Mouse (Mus musculus): ENCODE measurements around the gene Gpr161. TPM values are rescaled to one million over a fixed set of nuclear protein-coding genes. Genes with fewer than 3 reads are reported as not detected.
A peak's percentile ranks its signal among the peaks of the same experiment; 100 is the strongest.

Gene Gpr161
- 2.3 and 2.6 TPM in 2 replicates for polyA plus RNA-seq (2015; fragmentation: Nextera tagmentation; extraction: Ambion mirVana)

DNA sequence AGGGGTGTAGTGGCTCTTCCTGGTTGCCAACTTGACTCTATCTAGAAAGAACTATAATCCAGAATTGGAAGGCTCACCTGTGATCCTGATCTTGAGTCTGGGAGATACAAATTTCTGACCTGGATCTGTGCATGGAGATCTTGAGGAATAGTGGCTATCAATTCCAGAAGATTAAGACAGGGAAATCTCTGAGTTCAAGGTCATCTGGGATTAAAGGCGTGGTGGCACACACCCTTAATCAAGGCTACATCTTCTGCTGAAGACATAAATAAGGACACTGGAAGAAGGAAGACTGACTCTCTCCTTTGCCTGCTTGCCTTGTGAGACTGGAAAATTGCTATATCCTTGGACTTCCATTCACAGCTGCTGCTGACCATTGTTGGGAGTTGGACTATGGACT is at the start of gene Gpr161:
Gene Gpr161 (plus strand): TSS at position 301 of the 400 bp plus-strand sequence.
- no peak within 1 kb of the TSS for H3K9ac ChIP-seq (replicated peaks)
- no peak for ATAC-seq (ENCODE audit: low FRiP score)
- H3K27me3 ChIP-seq (replicated peaks): no peaks in the 10 kb centered on the region
- no peaks in the 10 kb centered on the region for H3K4me1 ChIP-seq
- H3K27ac ChIP-seq (replicated peaks): no peak within 1 kb of the TSS
- 86% methylated on average over 1 of the region's 1 CpGs for WGBS
- no peak within 1 kb of the TSS for H3K4me2 ChIP-seq
- H3K4me3 ChIP-seq (replicated peaks): no peak within 1 kb of the TSS
- peaks cover 32% of the 10 kb centered on the region for H3K36me3 ChIP-seq
- no peaks in the 10 kb centered on the region for H3K9me3 ChIP-seq (replicated peaks)

DNA sequence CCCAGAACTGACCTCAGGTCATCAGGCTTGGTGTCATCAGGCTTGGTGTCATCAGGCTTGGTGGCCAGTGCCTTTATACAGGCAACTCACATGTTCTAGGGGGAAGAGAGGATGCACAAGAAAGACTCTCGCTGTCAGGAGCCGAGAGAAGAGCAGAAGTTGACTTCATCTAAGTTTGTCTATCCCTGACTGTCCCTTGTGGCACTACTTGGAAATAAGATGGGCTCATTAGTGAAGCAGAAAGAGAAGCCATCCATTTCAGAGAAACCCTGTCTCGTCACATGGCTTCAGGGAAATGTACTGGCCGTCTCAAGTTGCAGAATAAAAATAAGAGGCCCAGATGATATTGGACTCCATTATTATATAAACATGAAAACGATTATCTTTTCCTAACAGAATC is 49.0 kb upstream of the Gpr161 start:
- H3K9me3 ChIP-seq (replicated peaks): no peaks in the 10 kb centered on the region
- no peaks in the 10 kb centered on the region for H3K36me3 ChIP-seq
- no peaks in the 10 kb centered on the region for H3K4me1 ChIP-seq
- WGBS: 70% methylated on average over 5 of the region's 5 CpGs
- H3K9ac ChIP-seq (replicated peaks): no peak overlapping the region
- H3K27ac ChIP-seq (replicated peaks): no peak overlapping the region
- H3K4me2 ChIP-seq: no peak overlapping the region
- no peak for ATAC-seq (ENCODE audit: low FRiP score)
- H3K27me3 ChIP-seq (replicated peaks): no peaks in the 10 kb centered on the region
- no peak overlapping the region for H3K4me3 ChIP-seq (replicated peaks)

DNA sequence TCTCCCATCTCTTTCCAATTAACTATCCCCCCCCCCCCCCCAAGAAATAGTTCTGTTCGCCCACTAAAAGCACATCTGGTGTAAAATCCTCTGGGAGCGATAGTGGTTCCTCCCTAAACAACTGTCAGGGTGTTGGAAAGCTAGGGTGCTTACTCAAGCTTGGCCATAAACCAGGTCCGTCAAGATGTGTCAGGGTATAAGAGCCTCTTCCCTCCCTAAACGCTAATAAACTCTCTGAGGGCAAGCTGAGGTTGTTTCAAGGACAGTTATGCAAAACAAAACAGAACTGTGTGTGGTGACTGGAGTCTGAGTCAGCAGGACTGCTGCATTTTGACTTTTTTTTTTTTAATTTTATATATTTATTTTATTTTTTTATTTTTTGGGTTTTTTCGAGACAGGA is 48.5 kb upstream of the Gpr161 start:
- H3K4me3 ChIP-seq (replicated peaks): no peak overlapping the region
- H3K4me2 ChIP-seq: no peak overlapping the region
- WGBS: 63% methylated on average over 5 of the region's 5 CpGs
- H3K27me3 ChIP-seq (replicated peaks): no peaks in the 10 kb centered on the region
- ATAC-seq (ENCODE audit: low FRiP score): 0 out of 2 replicates have a peak, but pooled peaks have one; percentile 38
- no peak overlapping the region for H3K9ac ChIP-seq (replicated peaks)
- H3K36me3 ChIP-seq: no peaks in the 10 kb centered on the region
- H3K9me3 ChIP-seq (replicated peaks): no peaks in the 10 kb centered on the region
- no peak overlapping the region for H3K27ac ChIP-seq (replicated peaks)
- H3K4me1 ChIP-seq: no peaks in the 10 kb centered on the region

DNA sequence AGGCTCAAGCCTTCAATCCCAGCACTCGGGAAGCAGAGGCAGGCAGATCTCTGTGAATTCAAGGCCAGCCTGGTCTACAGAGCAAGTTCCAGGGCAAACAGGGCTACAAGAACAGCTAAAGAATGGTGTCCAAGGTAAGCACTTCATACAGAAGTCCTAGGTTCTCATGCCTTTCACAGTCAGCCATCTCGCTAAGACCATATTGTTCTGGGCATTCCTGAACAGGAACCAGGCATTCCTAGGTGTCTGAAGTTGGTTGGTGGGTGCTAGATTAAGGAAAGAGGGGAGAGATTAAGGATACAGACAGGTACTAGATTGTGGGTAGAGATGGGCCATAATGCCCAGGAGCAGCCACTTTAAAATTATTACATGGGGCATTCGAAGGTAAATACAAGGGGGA is 47.8 kb upstream of the Gpr161 start:
- H3K9me3 ChIP-seq (replicated peaks): no peaks in the 10 kb centered on the region
- H3K9ac ChIP-seq (replicated peaks): no peak overlapping the region
- no peaks in the 10 kb centered on the region for H3K36me3 ChIP-seq
- no peak overlapping the region for H3K27ac ChIP-seq (replicated peaks)
- H3K27me3 ChIP-seq (replicated peaks): no peaks in the 10 kb centered on the region
- WGBS: 81% methylated on average over 3 of the region's 3 CpGs
- H3K4me3 ChIP-seq (replicated peaks): no peak overlapping the region
- no peak overlapping the region for H3K4me2 ChIP-seq
- H3K4me1 ChIP-seq: no peaks in the 10 kb centered on the region
- no peak for ATAC-seq (ENCODE audit: low FRiP score)

DNA sequence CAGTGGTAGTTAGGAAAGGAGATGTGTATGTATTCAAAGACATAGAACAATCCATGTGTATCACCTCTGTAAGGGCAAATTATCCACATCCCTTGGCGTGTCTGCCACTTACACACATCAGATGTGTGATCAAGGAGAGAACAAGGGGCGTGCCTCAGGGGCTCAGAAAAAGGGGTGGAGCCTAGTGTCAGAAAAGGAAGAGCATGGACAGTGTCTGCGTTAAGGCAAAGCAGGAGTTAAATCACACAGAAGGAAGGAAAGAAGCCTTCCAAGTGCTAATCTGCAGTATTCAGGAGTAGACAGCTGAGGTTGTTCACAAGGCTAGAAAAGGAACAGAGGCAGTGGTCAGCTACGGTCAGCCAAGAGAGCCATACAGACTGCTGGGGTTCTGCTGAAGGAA is 46.7 kb upstream of the Gpr161 start:
- no peak for ATAC-seq (ENCODE audit: low FRiP score)
- H3K36me3 ChIP-seq: no peaks in the 10 kb centered on the region
- WGBS: 68% methylated on average over 4 of the region's 4 CpGs
- H3K4me1 ChIP-seq: no peaks in the 10 kb centered on the region
- H3K27ac ChIP-seq (replicated peaks): no peak overlapping the region
- no peak overlapping the region for H3K4me2 ChIP-seq
- H3K4me3 ChIP-seq (replicated peaks): no peak overlapping the region
- H3K27me3 ChIP-seq (replicated peaks): no peaks in the 10 kb centered on the region
- H3K9ac ChIP-seq (replicated peaks): no peak overlapping the region
- no peaks in the 10 kb centered on the region for H3K9me3 ChIP-seq (replicated peaks)

DNA sequence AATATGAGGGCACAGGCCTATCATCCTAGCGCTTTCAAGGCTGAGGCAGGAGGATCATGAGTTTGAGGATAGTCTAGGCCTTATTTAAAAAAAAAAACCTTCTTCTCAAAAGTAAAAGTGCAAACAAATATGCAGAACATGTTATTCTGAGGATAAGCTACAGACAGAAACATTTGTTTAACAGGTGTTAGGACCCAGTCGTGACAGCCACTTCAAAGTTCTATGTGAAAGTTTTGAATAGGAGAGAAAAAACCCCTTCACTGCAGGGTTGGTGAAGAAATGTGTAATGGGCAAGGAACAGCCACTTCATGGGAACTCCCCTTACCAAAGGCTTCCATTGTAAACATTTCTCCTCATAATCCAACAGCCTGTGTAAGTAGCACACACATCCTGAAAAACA is 45.0 kb upstream of the Gpr161 start:
- ATAC-seq (ENCODE audit: low FRiP score): no peak
- Histone ChIP-seq H3K9ac (replicated peaks) (no peak overlapping the region), H3K4me1 (no peaks in the 10 kb centered on the region), H3K27ac (replicated peaks) (no peak overlapping the region), H3K4me3 (replicated peaks) (no peak overlapping the region), H3K9me3 (replicated peaks) (no peaks in the 10 kb centered on the region), H3K27me3 (replicated peaks) (no peaks in the 10 kb centered on the region), H3K4me2 (no peak overlapping the region), H3K36me3 (no peaks in the 10 kb centered on the region)
- 90% methylated on average over 2 of the region's 2 CpGs for WGBS

DNA sequence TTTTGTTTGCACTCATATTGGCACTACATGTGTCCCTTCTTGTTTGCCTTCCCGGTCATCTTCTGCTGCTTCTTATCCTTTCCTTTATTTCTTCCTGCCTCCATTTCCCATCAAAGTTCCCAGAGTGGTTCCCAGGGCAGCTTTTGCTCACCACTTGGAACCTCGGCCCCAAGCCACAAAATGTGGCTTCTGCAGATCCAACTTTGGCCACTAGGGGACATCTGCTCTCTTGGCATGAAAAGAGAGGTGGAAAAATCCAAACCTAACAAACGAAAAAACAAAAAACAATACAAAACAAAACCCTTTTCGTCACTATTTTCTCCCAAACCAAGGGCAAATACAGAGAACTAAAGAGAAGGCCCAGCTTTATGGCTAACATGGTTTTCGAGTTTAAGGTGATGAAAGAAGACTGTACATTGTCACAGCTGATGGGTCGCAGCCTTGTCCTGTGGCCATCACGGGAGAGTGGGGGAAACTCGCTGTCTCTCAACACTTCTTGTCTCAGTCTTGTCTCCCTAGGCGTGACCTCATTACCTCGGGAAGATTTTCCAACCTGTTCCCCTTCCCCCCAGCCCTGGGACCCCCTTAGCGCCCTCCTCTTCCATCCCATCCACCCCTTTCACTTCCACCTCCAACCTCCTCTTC is 43.4 kb upstream of the Gpr161 start:
- ATAC-seq (ENCODE audit: low FRiP score): no peak
- Histone ChIP-seq H3K36me3 (no peaks in the 10 kb centered on the region), H3K9ac (replicated peaks) (no peak overlapping the region), H3K27ac (replicated peaks) (no peak overlapping the region), H3K4me2 (no peak overlapping the region), H3K4me3 (replicated peaks) (no peak overlapping the region), H3K9me3 (replicated peaks) (no peaks in the 10 kb centered on the region), H3K4me1 (no peaks in the 10 kb centered on the region), H3K27me3 (replicated peaks) (no peaks in the 10 kb centered on the region)
- 49% methylated on average over 11 of the region's 11 CpGs for WGBS

DNA sequence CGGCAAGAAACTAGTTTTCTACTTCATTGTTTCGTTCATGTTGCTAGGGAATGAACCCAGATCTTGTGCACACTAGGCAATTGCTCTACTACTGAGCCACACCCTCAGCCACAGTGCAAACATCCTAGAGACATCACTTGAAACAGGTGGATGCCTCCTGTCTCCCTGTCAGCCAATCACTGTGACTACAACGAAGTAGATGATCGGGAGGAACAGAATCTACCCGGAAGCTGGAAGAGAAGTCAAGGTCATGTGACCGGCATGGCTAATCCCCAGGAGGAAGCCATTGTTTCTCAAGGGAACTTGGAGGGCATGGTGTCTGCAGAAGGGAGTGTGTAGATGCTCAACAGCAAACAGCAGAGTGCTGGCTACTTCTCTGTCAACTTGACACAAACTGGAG is 20.6 kb upstream of the Gpr161 start:
- H3K9me3 ChIP-seq (replicated peaks): no peaks in the 10 kb centered on the region
- peaks cover under 1% of the 10 kb centered on the region; the same call in 1 of the 2 replicates for H3K4me1 ChIP-seq
- ATAC-seq (ENCODE audit: low FRiP score): no peak
- H3K27ac ChIP-seq (replicated peaks): no peak overlapping the region
- 90% methylated on average over 6 of the region's 6 CpGs for WGBS
- H3K27me3 ChIP-seq (replicated peaks): no peaks in the 10 kb centered on the region
- no peak overlapping the region for H3K4me2 ChIP-seq
- no peaks in the 10 kb centered on the region for H3K36me3 ChIP-seq
- no peak overlapping the region for H3K9ac ChIP-seq (replicated peaks)
- no peak overlapping the region for H3K4me3 ChIP-seq (replicated peaks)

DNA sequence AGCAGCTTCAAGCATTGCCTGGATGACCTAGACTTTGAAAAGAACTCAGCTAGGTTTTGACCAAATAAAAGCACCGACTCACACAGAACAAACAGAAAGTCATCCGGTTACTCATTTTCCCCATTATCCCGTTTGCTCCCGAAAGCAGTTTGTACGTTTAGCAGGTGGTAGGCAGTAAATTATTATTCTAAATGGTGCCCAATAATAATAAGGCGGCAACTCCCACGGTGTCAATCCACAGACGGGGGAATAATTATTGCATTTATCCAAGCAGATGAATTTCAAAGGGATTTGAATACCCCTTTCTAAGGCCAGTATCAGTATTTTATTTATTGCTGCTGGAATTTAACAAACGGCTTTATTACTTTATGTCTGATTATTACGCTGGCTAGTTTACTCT is 14.8 kb upstream of the Gpr161 start:
- WGBS: 9% methylated on average over 10 of the region's 10 CpGs

DNA sequence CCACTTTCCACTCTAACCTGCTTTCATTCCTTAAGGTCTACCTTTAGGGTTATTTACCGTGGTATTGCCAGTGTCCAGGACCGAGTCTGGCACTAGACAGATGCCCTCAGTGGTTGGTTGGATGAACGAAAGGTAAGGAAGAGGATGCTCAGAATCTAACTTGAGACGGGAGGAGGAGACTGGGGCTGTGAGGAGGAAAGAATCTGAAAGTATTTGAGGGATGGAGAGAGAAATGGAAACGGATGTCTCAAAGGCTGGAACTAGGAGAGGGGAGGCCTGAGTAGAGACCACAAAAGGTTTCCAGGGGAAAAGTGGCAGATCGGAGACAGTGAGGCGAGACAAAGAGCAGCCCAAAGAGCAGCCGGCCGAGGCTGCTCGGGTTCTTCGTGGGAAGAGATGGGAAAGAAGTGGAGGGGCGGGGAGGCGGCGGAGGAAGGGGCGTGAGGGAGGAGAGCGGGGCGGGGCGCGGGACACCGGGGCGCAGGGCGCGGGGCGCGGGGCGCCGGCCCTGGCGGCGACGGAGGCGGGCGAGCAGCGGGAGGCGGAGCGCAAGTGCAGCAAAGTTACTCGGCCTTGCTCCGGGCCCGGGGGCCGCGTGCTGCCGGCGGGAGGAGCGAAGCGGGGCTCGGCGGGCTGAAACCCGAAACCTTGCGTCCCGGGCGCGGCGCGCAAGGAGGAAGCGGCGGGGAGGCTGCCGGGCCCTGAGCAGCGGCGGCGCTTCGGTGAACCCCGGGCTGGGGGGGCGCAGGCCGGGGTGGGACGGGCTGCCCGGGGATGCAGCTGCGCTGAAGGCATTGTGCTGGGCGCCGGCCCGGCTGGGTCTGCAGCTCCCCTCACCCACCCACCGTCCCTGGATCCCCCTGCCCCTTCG is 14.0 kb upstream of the Gpr161 start:
- Histone ChIP-seq H3K4me1 (peaks cover 36% of the 10 kb centered on the region), H3K36me3 (no peaks in the 10 kb centered on the region), H3K27me3 (replicated peaks) (no peaks in the 10 kb centered on the region), H3K4me2 (peak overlapping the region; percentile 78), H3K27ac (replicated peaks) (peak overlapping the region; percentile 84), H3K9me3 (replicated peaks) (no peaks in the 10 kb centered on the region), H3K4me3 (replicated peaks) (peak overlapping the region; percentile 85), H3K9ac (replicated peaks) (peak overlapping the region; percentile 87)
- under 1% methylated on average over 52 of the region's 71 CpGs for WGBS
- ATAC-seq (ENCODE audit: low FRiP score): peak; percentile 83

More for the DNA sequence above, 14.8 kb upstream of the Gpr161 start:
- ATAC-seq (ENCODE audit: low FRiP score): no peak
- no peaks in the 10 kb centered on the region for H3K36me3 ChIP-seq
- H3K27me3 ChIP-seq (replicated peaks): no peaks in the 10 kb centered on the region
- H3K4me2 ChIP-seq: peak overlapping the region; percentile 78
- peak overlapping the region; percentile 87; the same call in 1 of the 2 replicates for H3K9ac ChIP-seq (replicated peaks)
- H3K27ac ChIP-seq (replicated peaks): peak overlapping the region; percentile 84
- H3K9me3 ChIP-seq (replicated peaks): no peaks in the 10 kb centered on the region
- H3K4me1 ChIP-seq: peaks cover 36% of the 10 kb centered on the region
- peak overlapping the region; percentile 85 for H3K4me3 ChIP-seq (replicated peaks)

DNA sequence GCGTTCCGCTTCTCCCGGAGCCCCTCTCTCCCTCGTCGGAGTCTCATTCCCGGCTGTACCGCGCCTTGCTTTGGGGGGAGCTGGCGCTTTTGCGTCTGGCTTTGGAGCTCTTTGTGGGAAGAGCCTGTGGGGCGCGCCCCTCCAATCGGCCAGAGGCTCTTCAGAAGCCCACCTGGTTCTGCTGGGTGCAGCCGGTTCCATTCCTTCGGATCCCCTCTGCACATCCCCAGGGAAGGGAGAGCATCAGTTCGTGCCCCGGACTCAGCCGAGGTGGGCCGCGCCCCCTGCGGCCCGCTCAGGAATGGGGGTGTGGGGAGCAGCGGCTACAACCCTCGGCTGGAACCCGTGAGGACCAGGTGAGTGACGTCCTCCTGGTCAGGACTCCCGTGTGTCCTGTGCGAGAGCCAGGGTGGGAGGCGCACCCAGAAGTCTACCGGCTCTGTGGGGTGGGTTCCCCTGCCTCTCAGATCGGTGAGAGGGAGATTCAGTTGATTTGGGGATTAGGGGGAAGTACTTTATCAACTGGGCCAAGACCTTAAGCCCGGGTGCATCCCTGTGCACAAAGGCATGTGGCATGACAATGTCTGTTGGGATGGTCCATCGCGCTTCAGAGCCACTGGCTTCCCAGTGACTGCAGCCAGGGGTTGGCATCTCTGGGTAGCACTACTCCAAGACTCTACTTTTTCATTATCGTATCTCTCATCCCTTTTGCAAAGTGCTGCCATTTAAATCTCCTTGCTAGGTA is 13.2 kb upstream of the Gpr161 start:
- WGBS: under 1% methylated on average over 35 of the region's 35 CpGs
- H3K4me3 ChIP-seq (replicated peaks): peak overlapping the region; percentile 85

More for the DNA sequence above, 13.2 kb upstream of the Gpr161 start:
- peak overlapping the region; percentile 78 for H3K4me2 ChIP-seq
- H3K9me3 ChIP-seq (replicated peaks): no peaks in the 10 kb centered on the region
- H3K4me1 ChIP-seq: peaks cover 36% of the 10 kb centered on the region
- no peaks in the 10 kb centered on the region for H3K36me3 ChIP-seq
- peak overlapping the region; percentile 84 for H3K27ac ChIP-seq (replicated peaks)
- H3K9ac ChIP-seq (replicated peaks): peak overlapping the region; percentile 87
- H3K27me3 ChIP-seq (replicated peaks): no peaks in the 10 kb centered on the region
- peak; percentile 57 for ATAC-seq (ENCODE audit: low FRiP score)

All from neural tube, embryonic 15.5 days (tissue).